Mouse (Mus musculus) lung, postnatal 25 days (tissue): ENCODE measurements around the gene Olfr1034.
"Not testable (repeated sequence)": the region's sequence is repeated elsewhere in the genome, so short reads cannot be mapped to it uniquely, and the experiment has no call there.

Experiments used
- DNase-seq: peaks from one replicate; pipeline ENCODE4 v3.0.0; 2022; ENCODE audit warnings: low spot score

The Olfr1034 gene

GRCm38 (mm10) chr2:86045561-86045960, at the start of gene Olfr1034:
TSS of gene Olfr1034 (plus strand) at chr2:86045861.
- no peak for DNase-seq

- DNase-seq: no peak
These were observed 40.4 kb upstream of the Olfr1034 start, which contains the start of gene Olfr1032 for GRCm38 (mm10) chr2:86005240-86005639. TSS of gene Olfr1032 (plus strand) at chr2:86005540.

- DNase-seq: not testable (repeated sequence)
These were observed 25.3 kb upstream of the Olfr1034 start, which contains the start of gene Olfr1033 for GRCm38 (mm10) chr2:86020406-86020805. TSS of gene Olfr1033 (plus strand) at chr2:86020633.

GRCm38 (mm10) chr2:86021518-86021917, 24.1 kb upstream of the Olfr1034 start:
- not testable (repeated sequence) for DNase-seq

GRCm38 (mm10) chr2:86050777-86051176, 5.1 kb downstream of the Olfr1034 start:
- not testable (repeated sequence) for DNase-seq

- not testable (repeated sequence) for DNase-seq
These were observed 18.1 kb downstream of the Olfr1034 start for GRCm38 (mm10) chr2:86063766-86064165.

- DNase-seq: no peak
These were observed 24.5 kb downstream of the Olfr1034 start for GRCm38 (mm10) chr2:86070189-86070588.

- DNase-seq: not testable (repeated sequence)
These were observed 28.0 kb downstream of the Olfr1034 start, which contains the start of gene Olfr1036 for GRCm38 (mm10) chr2:86073692-86074091. TSS of gene Olfr1036 (plus strand) at chr2:86073992.

GRCm38 (mm10) chr2:86080478-86080877, 34.8 kb downstream of the Olfr1034 start:
- DNase-seq: not testable (repeated sequence)

- no peak for DNase-seq
These were observed 41.6 kb downstream of the Olfr1034 start, which contains the start of gene Olfr1037 for GRCm38 (mm10) chr2:86087285-86087684. TSS of gene Olfr1037 (minus strand) at chr2:86087385.
